Mouse (Mus musculus) small intestine, adult 2 months (tissue): Measurements from ENCODE around the gene Bub1b.

ENCODE experiments used
- CTCF ChIP-seq: fragments of 200-500 bp; IDR thresholded peaks from 2 replicates; pipeline ENCODE4 v1.5.1; 2012; ENCODE audit warnings: low read depth, mild to moderate bottlenecking, control low read depth, inconsistent platforms, low read length, moderate library complexity, mixed read lengths; ENCODE audit not compliant: insufficient replicate concordance, insufficient read length; ENCODE audit errors: extremely low read depth
- POLR2A ChIP-seq: fragments of 200-500 bp; IDR thresholded peaks from 2 replicates; pipeline ENCODE4 v1.6.1; 2012; ENCODE audit warnings: low read depth, mild to moderate bottlenecking, control low read depth, inconsistent platforms, low read length, moderate library complexity

- no peak for TF ChIP-seq POLR2A
- no peak for TF ChIP-seq CTCF
Measured at GRCm38 (mm10) chr2:118677817-118678216, 79.8 kb downstream of the Bub1b start.
